17 mouse cellular contexts compared by ENCODE assay signal in the genomic region with DNA sequence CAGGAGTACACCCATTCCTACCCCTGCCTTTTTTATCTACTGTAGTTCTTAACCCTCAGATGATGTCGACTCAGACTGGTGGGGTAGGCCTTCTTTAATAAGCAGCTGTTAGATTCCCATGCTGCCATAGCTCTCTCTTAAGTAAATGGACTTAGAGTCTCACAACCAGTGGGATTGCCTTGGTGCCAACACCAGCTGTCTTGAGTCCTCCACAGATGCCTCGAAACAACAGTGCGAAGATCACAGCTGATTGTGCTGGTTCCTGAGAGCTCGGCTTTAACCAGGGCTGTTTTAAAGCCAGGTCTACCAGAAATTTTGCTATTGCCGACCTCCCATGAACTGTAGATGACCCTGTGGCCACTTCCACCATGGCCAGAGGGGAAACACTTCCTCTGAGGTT.
"Had no signal": no experiment of that assay in that cellular context is flagged by ENCODE, and none has a peak within 500 bp of the region (broad histone marks: within the 10 kb centered on the region; RNA-seq: fewer than 3 reads in every experiment).

No protein-coding gene starts in this region.

- H3K4me2 ChIP-seq: neural tube, embryonic 12.5 days; neural tube, embryonic 13.5 days; neural tube, embryonic 15.5 days; stomach, embryonic 15.5 days had no signal

- H3K9ac ChIP-seq: neural tube, embryonic 12.5 days; neural tube, embryonic 13.5 days; neural tube, embryonic 15.5 days; stomach, embryonic 15.5 days had no signal

- H3K36me3 ChIP-seq: neural tube, embryonic 12.5 days; neural tube, embryonic 13.5 days; neural tube, embryonic 15.5 days; stomach, embryonic 15.5 days had no signal

- H3K4me3 ChIP-seq: neural tube, embryonic 12.5 days; neural tube, embryonic 13.5 days; neural tube, embryonic 15.5 days; stomach, embryonic 15.5 days had no signal

- H3K9me3 ChIP-seq: neural tube, embryonic 12.5 days; neural tube, embryonic 13.5 days; neural tube, embryonic 15.5 days; stomach, embryonic 15.5 days had no signal

- H3K27ac ChIP-seq: neural tube, embryonic 12.5 days; neural tube, embryonic 13.5 days; neural tube, embryonic 15.5 days; stomach, embryonic 15.5 days; stomach, postnatal 0 days had no signal

- H3K4me1 ChIP-seq: neural tube, embryonic 12.5 days; neural tube, embryonic 13.5 days; neural tube, embryonic 15.5 days; stomach, embryonic 15.5 days had no signal

- DNase-seq: retina, postnatal 1 day; right cerebral cortex, adult 18-20 months; right cerebral cortex, postnatal 14 days; right cerebral cortex, postnatal 25 days; right cerebral cortex, postnatal 4 days; spleen, adult 18-20 months; thymus, adult 18-20 months; thymus, adult 2 months; thymus, postnatal 14 days; thymus, postnatal 25 days; thymus, postnatal 36 days; thymus, postnatal 4 days had no signal

- H3K27me3 ChIP-seq: neural tube, embryonic 12.5 days; neural tube, embryonic 13.5 days; neural tube, embryonic 15.5 days; stomach, embryonic 15.5 days had no signal
